In the genomic region with DNA sequence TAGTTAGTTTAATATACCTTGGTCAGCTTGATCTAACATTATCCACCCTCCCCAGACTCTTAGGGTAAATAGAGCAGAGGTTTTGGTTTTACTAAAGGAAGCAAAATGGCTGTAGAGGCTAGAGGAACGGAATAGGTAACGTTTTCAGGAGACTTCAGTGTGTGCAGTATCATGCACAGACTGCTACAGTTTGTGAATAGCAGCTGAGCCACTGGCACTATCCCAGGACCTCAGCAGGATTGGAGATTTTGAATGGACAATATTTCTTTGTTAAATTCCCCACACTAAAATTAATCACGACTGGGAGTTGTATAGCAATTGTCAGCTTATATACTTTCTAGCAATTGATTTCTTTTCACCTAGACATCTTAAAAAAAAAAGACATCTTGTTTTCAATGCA, we compare ENCODE assay signal across 15 mouse cellular contexts.
"Had no signal": no experiment of that assay in that cellular context is flagged by ENCODE, and none has a peak within 500 bp of the region (broad histone marks: within the 10 kb centered on the region; RNA-seq: fewer than 3 reads in every experiment).

No protein-coding gene starts in this region.

- H3K27ac ChIP-seq: kidney, postnatal 0 days; left cerebral cortex, adult 2 months; limb, embryonic 12.5 days; liver, embryonic 13.5 days; midbrain, embryonic 12.5 days had no signal

- H3K9ac ChIP-seq: limb, embryonic 12.5 days; liver, embryonic 13.5 days; liver, postnatal 0 days; midbrain, embryonic 12.5 days had no signal

- ATAC-seq: intestine, postnatal 0 days; liver, postnatal 0 days had no signal

- DNase-seq: kidney, adult 9 months; liver; liver, embryonic 13.5 days; liver, postnatal 0 days; retina, postnatal 1 day; right cerebral cortex, postnatal 4 days; spleen, adult 18-20 months; thymus, adult 2 months; thymus, postnatal 25 days had no signal

- H3K27me3 ChIP-seq: limb, embryonic 12.5 days; liver, embryonic 13.5 days; midbrain, embryonic 12.5 days had no signal

- H3K4me3 ChIP-seq: left cerebral cortex, adult 2 months; limb, embryonic 12.5 days; liver, embryonic 13.5 days; midbrain, embryonic 12.5 days; myocyte had no signal

- H3K4me1 ChIP-seq: liver, embryonic 13.5 days had no signal

- H3K4me2 ChIP-seq: limb, embryonic 12.5 days; liver, embryonic 13.5 days; midbrain, embryonic 12.5 days had no signal

- H3K9me3 ChIP-seq: limb, embryonic 12.5 days; liver, embryonic 13.5 days; midbrain, embryonic 12.5 days had no signal

- H3K36me3 ChIP-seq: limb, embryonic 12.5 days; liver, embryonic 13.5 days; midbrain, embryonic 12.5 days had no signal
